Mouse (Mus musculus) frontal cortex, adult (tissue): Measurements from ENCODE around the gene Il20rb.

Experiments
- ATAC-seq: cut with Nextera tagmentation; 2 replicates; pipeline ENCODE4 v1.9.2; 2017; ENCODE audit warnings: mild to moderate bottlenecking, moderate library complexity, mixed read lengths; ENCODE audit not compliant: low TSS enrichment

The Il20rb gene

GRCm38 (mm10) chr9:100431355-100431754 lies 55.2 kb downstream of the Il20rb start:
- no peak for ATAC-seq

GRCm38 (mm10) chr9:100430911-100431310 lies 55.7 kb downstream of the Il20rb start:
- no peak for ATAC-seq

GRCm38 (mm10) chr9:100419644-100420043 lies 66.9 kb downstream of the Il20rb start:
- no peak for ATAC-seq

GRCm38 (mm10) chr9:100419103-100419502 lies 67.5 kb downstream of the Il20rb start:
- ATAC-seq, result no peak

- no peak for ATAC-seq
These were observed 69.8 kb downstream of the Il20rb start for GRCm38 (mm10) chr9:100416756-100417155.

- ATAC-seq, result no peak
These were observed 70.3 kb downstream of the Il20rb start for GRCm38 (mm10) chr9:100416299-100416698.

- ATAC-seq, result no peak; the same call in 1 of the 2 replicates
These were observed 71.1 kb downstream of the Il20rb start for GRCm38 (mm10) chr9:100415328-100415979.
